ENCODE assay signal across 8 mouse cellular contexts in the genomic region with DNA sequence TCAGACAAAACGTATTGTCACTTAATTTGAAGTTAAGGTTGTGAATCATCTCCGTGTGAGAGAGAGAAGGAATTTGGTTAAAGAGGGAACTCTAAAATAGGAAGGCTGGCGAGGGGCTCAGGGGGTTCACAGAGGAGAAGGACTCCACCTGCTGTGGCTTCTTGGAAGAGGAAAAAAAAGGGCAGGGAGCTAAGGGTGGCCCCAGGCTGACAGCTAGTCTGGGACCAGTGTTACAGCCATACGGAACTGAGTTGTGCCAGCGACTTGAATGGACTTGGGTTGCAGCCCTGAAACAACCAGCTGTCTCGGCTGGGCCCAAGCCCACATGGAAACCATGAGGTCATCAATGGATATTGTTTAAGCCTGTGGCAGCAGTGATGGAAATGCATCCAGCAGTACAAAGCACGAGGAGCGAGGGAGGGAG. TPM values are rescaled to one million over a fixed set of nuclear protein-coding genes. Genes with fewer than 3 reads are reported as not detected.
DNase-seq lines count a peak whose midpoint lies in the region; ATAC-seq and TF ChIP-seq lines count a peak whose summit lies in the region.

No protein-coding gene starts in this region.

- no peaks in the 10 kb centered on the region for H3K27me3 ChIP-seq in thymus, adult 2 months (ENCODE audit: control insufficient read depth, insufficient read depth, low read length)
- H3K27me3 ChIP-seq in heart, adult 2 months (ENCODE audit: control insufficient read depth, insufficient read depth, low read length) = no peaks in the 10 kb centered on the region
- H3K27me3 ChIP-seq in stomach, embryonic 16.5 days (ENCODE audit: control insufficient read depth, insufficient read depth, low read length) = no peaks in the 10 kb centered on the region

- no peak for TF ChIP-seq POLR2A in thymus, adult 2 months (IDR thresholded peaks at IDR 0.05; ENCODE audit: control insufficient read depth, extremely low read depth, insufficient read depth, low read length, poor library complexity)
- TF ChIP-seq POLR2A in heart, adult 2 months (IDR thresholded peaks at IDR 0.05; ENCODE audit: insufficient read depth, low read depth, low read length) = no peak

- peak; percentile 18 for DNase-seq in thymus, adult 2 months
- no peak for DNase-seq in thymus, postnatal 0 days (ENCODE audit: low spot score)
- DNase-seq in embryo, embryonic 10 days (ENCODE audit: low spot score) = peak; percentile 41
- DNase-seq in heart, adult 2 months = peak; percentile 72 to 80
- DNase-seq in kidney, postnatal 14 days = peak; percentile 37
- peak; percentile 71 for DNase-seq in lung, postnatal 36 days
- no peak for DNase-seq in frontal cortex, postnatal 10 days (ENCODE audit: low spot score in 2 of 2)

- peaks cover 10% of the 10 kb centered on the region for H3K4me1 ChIP-seq in thymus, adult 2 months (replicated peaks; ENCODE audit: control insufficient read depth, insufficient read depth, low read length)
- peaks cover 32% of the 10 kb centered on the region for H3K4me1 ChIP-seq in heart, adult 2 months (ENCODE audit: control insufficient read depth, insufficient read depth, low read length)
- peaks cover 34% of the 10 kb centered on the region for H3K4me1 ChIP-seq in stomach, embryonic 16.5 days (ENCODE audit: control insufficient read depth, insufficient read depth, low read length)

- TF ChIP-seq CTCF in thymus, adult 2 months (IDR thresholded peaks at IDR 0.05; ENCODE audit: borderline replicate concordance, control insufficient read depth, extremely low read depth, insufficient read depth, low read length, poor library complexity) = no peak
- TF ChIP-seq CTCF in heart, adult 2 months (IDR thresholded peaks at IDR 0.05) = no peak

- no peaks in the 10 kb centered on the region for H3K9me3 ChIP-seq in stomach, embryonic 16.5 days (replicated peaks; ENCODE audit: control insufficient read depth, low read length)

- ATAC-seq in stomach, embryonic 16.5 days (ENCODE audit: insufficient read depth, low FRiP score) = peak; percentile 30; the same call in 1 of the 2 replicates

- no peaks in the 10 kb centered on the region for H3K36me3 ChIP-seq in thymus, adult 2 months (ENCODE audit: control insufficient read depth, insufficient read depth, low read length)
- peaks cover 9% of the 10 kb centered on the region; the same call in 1 of the 2 replicates for H3K36me3 ChIP-seq in heart, adult 2 months (ENCODE audit: control insufficient read depth, insufficient read depth, low read length)
- peaks cover 3% of the 10 kb centered on the region; the same call in 1 of the 2 replicates for H3K36me3 ChIP-seq in stomach, embryonic 16.5 days (ENCODE audit: control insufficient read depth, insufficient read depth, low read length)

- H3K9ac ChIP-seq in heart, adult 2 months (ENCODE audit: low read depth, low read length) = peak overlapping the region; percentile 49
- H3K9ac ChIP-seq in stomach, embryonic 16.5 days (ENCODE audit: low read length) = peak overlapping the region; percentile 99

- 19% methylated on average over 8 of the region's 8 CpGs for WGBS in thymus, adult 2 months
- 2% methylated on average over 8 of the region's 8 CpGs for WGBS in heart, adult 2 months
- 6% methylated on average over 8 of the region's 8 CpGs for WGBS in stomach, embryonic 16.5 days

- intact Hi-C loops in heart, adult 2 months (cut with DNase I) = loop anchor here (2.0 kb wide), 1 partner anchor 40 kb away; no protein-coding TSS in a partner anchor

- H3K4me2 ChIP-seq in stomach, embryonic 16.5 days (ENCODE audit: low read depth, low read length) = peak overlapping the region; percentile 86

- peaks cover 1% of the 10 kb centered on the region; the same call in 1 of the 2 replicates for H3K79me2 ChIP-seq in heart, adult 2 months (replicated peaks; ENCODE audit: control insufficient read depth, insufficient read depth, low read length)

- H3K27ac ChIP-seq in thymus, adult 2 months (ENCODE audit: control insufficient read depth, insufficient read depth, low read length) = no peak overlapping the region
- H3K27ac ChIP-seq in heart, adult 2 months = peak overlapping the region; percentile 99
- H3K27ac ChIP-seq in stomach, embryonic 16.5 days (ENCODE audit: low read length) = peak overlapping the region; percentile 95

- 0 out of 2 replicates have a peak, but pooled peaks have one; percentile 50 for TF ChIP-seq EP300 in heart, adult 2 months (IDR thresholded peaks at IDR 0.05; ENCODE audit: insufficient read depth, low read depth, low read length)

- H3K4me3 ChIP-seq in thymus, adult 2 months (ENCODE audit: control insufficient read depth, insufficient read depth, low read length) = peak overlapping the region; percentile 31
- H3K4me3 ChIP-seq in heart, adult 2 months = peak overlapping the region; percentile 99
- H3K4me3 ChIP-seq in stomach, embryonic 16.5 days (replicated peaks; ENCODE audit: low read length) = peak overlapping the region; percentile 97

RNA-seq across cellular contexts. Expression of gene Ube2g2, which starts 1.0 kb away (rescaled TPM):
- 52.0 and 52.6 TPM in 2 replicates for polyA plus RNA-seq in thymus, adult 2 months (2012; rRNA removed)
- polyA plus RNA-seq in thymus, postnatal 0 days (2015; fragmentation: Nextera tagmentation; extraction: Ambion mirVana) = 67.9 and 69.8 TPM in 2 replicates
- total RNA-seq in heart, adult 2 months (2021) = 10 to 100 TPM; 74.6 to 80.9 TPM
- polyA plus RNA-seq in heart, adult 2 months (2012; rRNA removed) = 53.5 and 69.7 TPM in 2 replicates
- polyA plus RNA-seq in stomach, embryonic 16.5 days (2015; fragmentation: Nextera tagmentation; extraction: Ambion mirVana) = 78.0 and 82.4 TPM in 2 replicates

RNA-seq across cellular contexts. Expression of gene Gm49325, which starts 17.1 kb away (rescaled TPM):
- not detected in 2 replicates for polyA plus RNA-seq in thymus, adult 2 months (2012; rRNA removed)
- polyA plus RNA-seq in thymus, postnatal 0 days (2015; fragmentation: Nextera tagmentation; extraction: Ambion mirVana) = 9.2 and 23.4 TPM in 2 replicates
- total RNA-seq in heart, adult 2 months (2021) = 10 to 100 TPM; 15.5 to 15.8 TPM
- not detected in 2 replicates for polyA plus RNA-seq in heart, adult 2 months (2012; rRNA removed)
- 4.4 and 10.1 TPM in 2 replicates for polyA plus RNA-seq in stomach, embryonic 16.5 days (2015; fragmentation: Nextera tagmentation; extraction: Ambion mirVana)

RNA-seq across cellular contexts. Expression of gene Sumo3, which starts 17.2 kb away (rescaled TPM):
- 236 and 248 TPM in 2 replicates for polyA plus RNA-seq in thymus, adult 2 months (2012; rRNA removed)
- polyA plus RNA-seq in thymus, postnatal 0 days (2015; fragmentation: Nextera tagmentation; extraction: Ambion mirVana) = 251 and 259 TPM in 2 replicates
- total RNA-seq in heart, adult 2 months (2021) = 10 to 100 TPM; 66.4 to 67.8 TPM
- 122 and 167 TPM in 2 replicates for polyA plus RNA-seq in heart, adult 2 months (2012; rRNA removed)
- 324 and 327 TPM in 2 replicates for polyA plus RNA-seq in stomach, embryonic 16.5 days (2015; fragmentation: Nextera tagmentation; extraction: Ambion mirVana)

RNA-seq across cellular contexts. Expression of gene Pttg1ip, which starts 41.6 kb away (rescaled TPM):
- polyA plus RNA-seq in thymus, adult 2 months (2012; rRNA removed) = 103 and 129 TPM in 2 replicates
- polyA plus RNA-seq in thymus, postnatal 0 days (2015; fragmentation: Nextera tagmentation; extraction: Ambion mirVana) = 79.8 and 85.6 TPM in 2 replicates
- 100 to 1,000 TPM; 131 to 132 TPM for total RNA-seq in heart, adult 2 months (2021)
- 119 and 168 TPM in 2 replicates for polyA plus RNA-seq in heart, adult 2 months (2012; rRNA removed)
- polyA plus RNA-seq in stomach, embryonic 16.5 days (2015; fragmentation: Nextera tagmentation; extraction: Ambion mirVana) = 210 and 244 TPM in 2 replicates

Comparison
In these comparisons a context has a peak if more than half of its experiments do, and no peak if none do; other contexts are left out.
1. DNase-seq: peak in thymus, adult 2 months (single experiment), embryo, embryonic 10 days (single experiment), heart, adult 2 months (2 of 2), kidney, postnatal 14 days (single experiment) and lung, postnatal 36 days (single experiment); none in thymus, postnatal 0 days (single experiment) and frontal cortex, postnatal 10 days (0 of 2).
2. H3K4me3 ChIP-seq: peak in every context shown above with its lines; median percentile 99 in heart, adult 2 months; 97 in stomach, embryonic 16.5 days; 31 in thymus, adult 2 months.